Mouse (Mus musculus): ENCODE results near the gene Erbb2. TPM values are rescaled to one million over a fixed set of nuclear protein-coding genes. Genes with fewer than 3 reads are reported as not detected.

The Erbb2 gene
- polyA plus RNA-seq, 1 experiment from 2014 or later: 5.9 TPM

- peaks cover 7% of the 10 kb centered on the region; the same call in 1 of the 2 replicates for H3K27me3 ChIP-seq (ENCODE audit: control insufficient read depth, insufficient read depth, low read length)
- H3K27ac ChIP-seq (ENCODE audit: low read depth, low read length): no peak within 1 kb of the TSS
- H3K36me3 ChIP-seq (ENCODE audit: control insufficient read depth, insufficient read depth, low read length): no peaks in the 10 kb centered on the region
- no peaks in the 10 kb centered on the region for H3K4me1 ChIP-seq (ENCODE audit: control insufficient read depth, insufficient read depth, low read length)
- no peaks in the 10 kb centered on the region for H3K9me3 ChIP-seq (ENCODE audit: control insufficient read depth, low read length)
- no peak for ATAC-seq (ENCODE audit: low read depth)
- 20% methylated on average over 5 of the region's 5 CpGs for WGBS
- H3K4me3 ChIP-seq (ENCODE audit: low read depth, low read length): no peak within 1 kb of the TSS
- H3K4me2 ChIP-seq (ENCODE audit: low read depth, low read length): peak within 1 kb of the TSS; percentile 3; the same call in 1 of the 2 replicates
- H3K9ac ChIP-seq (replicated peaks; ENCODE audit: low read depth, low read length): no peak within 1 kb of the TSS
Measured at GRCm38 (mm10) chr11:98446213-98446561, 33.9 kb downstream of the Erbb2 start, which contains the start of gene Grb7. Gene Grb7, plus strand, starts transcription at chr11:98446394.

- Histone ChIP-seq H3K27me3 (ENCODE audit: control insufficient read depth, insufficient read depth, low read length) (peaks cover 7% of the 10 kb centered on the region; the same call in 1 of the 2 replicates), H3K4me3 (ENCODE audit: low read depth, low read length) (no peak overlapping the region), H3K36me3 (ENCODE audit: control insufficient read depth, insufficient read depth, low read length) (no peaks in the 10 kb centered on the region), H3K27ac (ENCODE audit: low read depth, low read length) (no peak overlapping the region), H3K4me1 (ENCODE audit: control insufficient read depth, insufficient read depth, low read length) (no peaks in the 10 kb centered on the region), H3K9me3 (ENCODE audit: control insufficient read depth, low read length) (no peaks in the 10 kb centered on the region), H3K9ac (replicated peaks; ENCODE audit: low read depth, low read length) (no peak overlapping the region), H3K4me2 (ENCODE audit: low read depth, low read length) (peak overlapping the region; percentile 3; the same call in 1 of the 2 replicates)
- no peak for ATAC-seq (ENCODE audit: low read depth)
- WGBS: 5% methylated on average over 30 of the region's 33 CpGs
Measured at GRCm38 (mm10) chr11:98446562-98447474, 34.5 kb downstream of the Erbb2 start.

- H3K36me3 ChIP-seq (ENCODE audit: control insufficient read depth, insufficient read depth, low read length): no peaks in the 10 kb centered on the region
- ATAC-seq (ENCODE audit: low read depth): no peak
- peaks cover 7% of the 10 kb centered on the region; the same call in 1 of the 2 replicates for H3K27me3 ChIP-seq (ENCODE audit: control insufficient read depth, insufficient read depth, low read length)
- no peaks in the 10 kb centered on the region for H3K4me1 ChIP-seq (ENCODE audit: control insufficient read depth, insufficient read depth, low read length)
- no peak overlapping the region for H3K27ac ChIP-seq (ENCODE audit: low read depth, low read length)
- H3K4me2 ChIP-seq (ENCODE audit: low read depth, low read length): no peak overlapping the region
- H3K9ac ChIP-seq (replicated peaks; ENCODE audit: low read depth, low read length): no peak overlapping the region
- H3K4me3 ChIP-seq (ENCODE audit: low read depth, low read length): no peak overlapping the region
- WGBS: 20% methylated on average over 7 of the region's 7 CpGs
- H3K9me3 ChIP-seq (ENCODE audit: control insufficient read depth, low read length): no peaks in the 10 kb centered on the region
Measured at GRCm38 (mm10) chr11:98447475-98447834, 35.2 kb downstream of the Erbb2 start.

- no peak for ATAC-seq (ENCODE audit: low read depth)
- WGBS: 28% methylated on average over 12 of the region's 13 CpGs
- H3K4me1 ChIP-seq (ENCODE audit: control insufficient read depth, insufficient read depth, low read length): no peaks in the 10 kb centered on the region
- peaks cover 7% of the 10 kb centered on the region; the same call in 1 of the 2 replicates for H3K27me3 ChIP-seq (ENCODE audit: control insufficient read depth, insufficient read depth, low read length)
- no peaks in the 10 kb centered on the region for H3K9me3 ChIP-seq (ENCODE audit: control insufficient read depth, low read length)
- H3K4me2 ChIP-seq (ENCODE audit: low read depth, low read length): no peak overlapping the region
- no peak overlapping the region for H3K4me3 ChIP-seq (ENCODE audit: low read depth, low read length)
- H3K36me3 ChIP-seq (ENCODE audit: control insufficient read depth, insufficient read depth, low read length): no peaks in the 10 kb centered on the region
- H3K9ac ChIP-seq (replicated peaks; ENCODE audit: low read depth, low read length): no peak overlapping the region
- H3K27ac ChIP-seq (ENCODE audit: low read depth, low read length): no peak overlapping the region
Measured at GRCm38 (mm10) chr11:98448191-98448790, 36.0 kb downstream of the Erbb2 start.

- no peaks in the 10 kb centered on the region for H3K9me3 ChIP-seq (ENCODE audit: control insufficient read depth, low read length)
- H3K27me3 ChIP-seq (ENCODE audit: control insufficient read depth, insufficient read depth, low read length): peaks cover 7% of the 10 kb centered on the region; the same call in 1 of the 2 replicates
- H3K9ac ChIP-seq (replicated peaks; ENCODE audit: low read depth, low read length): no peak overlapping the region
- no peaks in the 10 kb centered on the region for H3K36me3 ChIP-seq (ENCODE audit: control insufficient read depth, insufficient read depth, low read length)
- H3K27ac ChIP-seq (ENCODE audit: low read depth, low read length): no peak overlapping the region
- no peaks in the 10 kb centered on the region for H3K4me1 ChIP-seq (ENCODE audit: control insufficient read depth, insufficient read depth, low read length)
- WGBS: 93% methylated on average over 3 of the region's 3 CpGs
- ATAC-seq (ENCODE audit: low read depth): no peak
- H3K4me2 ChIP-seq (ENCODE audit: low read depth, low read length): no peak overlapping the region
- H3K4me3 ChIP-seq (ENCODE audit: low read depth, low read length): no peak overlapping the region
Measured at GRCm38 (mm10) chr11:98449419-98449818, 37.1 kb downstream of the Erbb2 start.

GRCm38 (mm10) chr11:98449921-98450771 lies 37.9 kb downstream of the Erbb2 start:
- no peak for ATAC-seq (ENCODE audit: low read depth)
- H3K9ac ChIP-seq (replicated peaks; ENCODE audit: low read depth, low read length): no peak overlapping the region
- H3K27me3 ChIP-seq (ENCODE audit: control insufficient read depth, insufficient read depth, low read length): peaks cover 7% of the 10 kb centered on the region; the same call in 1 of the 2 replicates

GRCm38 (mm10) chr11:98455484-98455883 lies 43.2 kb downstream of the Erbb2 start:
- Histone ChIP-seq H3K4me3 (ENCODE audit: low read depth, low read length) (no peak overlapping the region), H3K27ac (ENCODE audit: low read depth, low read length) (no peak overlapping the region), H3K36me3 (ENCODE audit: control insufficient read depth, insufficient read depth, low read length) (no peaks in the 10 kb centered on the region), H3K4me2 (ENCODE audit: low read depth, low read length) (no peak overlapping the region), H3K27me3 (ENCODE audit: control insufficient read depth, insufficient read depth, low read length) (peaks cover 7% of the 10 kb centered on the region), H3K9me3 (ENCODE audit: control insufficient read depth, low read length) (no peaks in the 10 kb centered on the region), H3K9ac (replicated peaks; ENCODE audit: low read depth, low read length) (no peak overlapping the region), H3K4me1 (ENCODE audit: control insufficient read depth, insufficient read depth, low read length) (0 out of 2 replicates have a peak, but pooled peaks cover 5% of the 10 kb centered on the region)
- no peak for ATAC-seq (ENCODE audit: low read depth)
- 82% methylated on average over 4 of the region's 4 CpGs for WGBS

More at GRCm38 (mm10) chr11:98449921-98450771, 37.9 kb downstream of the Erbb2 start:
- Histone ChIP-seq H3K36me3 (ENCODE audit: control insufficient read depth, insufficient read depth, low read length) (no peaks in the 10 kb centered on the region), H3K4me1 (ENCODE audit: control insufficient read depth, insufficient read depth, low read length) (no peaks in the 10 kb centered on the region), H3K27ac (ENCODE audit: low read depth, low read length) (no peak overlapping the region), H3K4me2 (ENCODE audit: low read depth, low read length) (no peak overlapping the region), H3K4me3 (ENCODE audit: low read depth, low read length) (no peak overlapping the region), H3K9me3 (ENCODE audit: control insufficient read depth, low read length) (no peaks in the 10 kb centered on the region)
- WGBS: 83% methylated on average over 20 of the region's 20 CpGs

- H3K9ac ChIP-seq (replicated peaks; ENCODE audit: low read depth, low read length): no peak overlapping the region
- 0 out of 2 replicates have a peak, but pooled peaks cover 5% of the 10 kb centered on the region for H3K4me1 ChIP-seq (ENCODE audit: control insufficient read depth, insufficient read depth, low read length)
- no peak overlapping the region for H3K4me2 ChIP-seq (ENCODE audit: low read depth, low read length)
- no peak overlapping the region for H3K27ac ChIP-seq (ENCODE audit: low read depth, low read length)
- no peak overlapping the region for H3K4me3 ChIP-seq (ENCODE audit: low read depth, low read length)
- H3K27me3 ChIP-seq (ENCODE audit: control insufficient read depth, insufficient read depth, low read length): peaks cover 7% of the 10 kb centered on the region
- no peaks in the 10 kb centered on the region for H3K9me3 ChIP-seq (ENCODE audit: control insufficient read depth, low read length)
- 84% methylated on average over 5 of the region's 5 CpGs for WGBS
- no peak for ATAC-seq (ENCODE audit: low read depth)
- no peaks in the 10 kb centered on the region for H3K36me3 ChIP-seq (ENCODE audit: control insufficient read depth, insufficient read depth, low read length)
Measured at GRCm38 (mm10) chr11:98456545-98456944, 44.3 kb downstream of the Erbb2 start.

All from neural tube, embryonic 14.5 days (tissue).